Mouse (Mus musculus) central nervous system, embryonic 18 days (tissue): ENCODE results near the gene Zfp94. TPM values are rescaled to one million over a fixed set of nuclear protein-coding genes. Genes with fewer than 3 reads are reported as not detected.

Source experiments
- polyA plus RNA-seq: library from polyadenylated mRNA; depleted of rRNA; stranded (reverse); fragments of >200 nt; gene quantifications from 2 replicates; pipeline ENCODE4 v1.2.3, GENCODE M21; 2012; rRNA removed

Zfp94 gene
- 24.7 and 24.9 TPM in 2 replicates for polyA plus RNA-seq

DNA sequence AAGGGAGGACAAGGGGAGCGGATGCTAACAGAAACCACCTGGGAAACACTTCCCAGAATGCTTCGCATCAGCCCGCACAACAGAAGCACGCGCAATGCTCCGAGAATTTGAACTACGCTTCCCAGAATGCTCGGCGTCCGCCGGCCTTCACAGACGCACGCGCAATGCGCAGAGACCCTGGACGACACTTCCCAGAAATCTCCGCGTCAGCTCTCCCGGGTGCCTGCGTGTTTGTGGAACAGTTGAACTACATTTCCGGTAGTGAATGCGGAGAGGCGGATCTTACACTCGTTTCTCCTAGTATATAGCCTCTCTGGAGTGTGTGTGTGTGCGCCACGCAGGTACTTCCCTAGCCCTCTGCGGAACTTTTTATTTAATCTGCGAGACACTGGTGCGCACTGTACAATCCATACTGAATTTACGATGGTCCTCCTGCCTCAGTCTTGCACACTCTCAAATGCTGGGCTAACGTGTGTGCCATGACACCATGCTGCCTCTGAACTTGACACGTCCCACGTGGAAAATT is at the start of gene Zfp94:
Gene Zfp94 (minus strand): TSS at position 100 of the 526 bp plus-strand sequence.

GRCm38 (mm10) chr7:24348896-24349295 is 32.4 kb upstream of the Zfp94 start, which contains the start of gene Lypd5:
Gene Lypd5 (plus strand): TSS chr7:24349196.

GRCm38 (mm10) chr7:24333304-24333986 is 17.0 kb upstream of the Zfp94 start, which contains the start of gene Tescl:
Gene Tescl (minus strand): TSS chr7:24333936.

DNA sequence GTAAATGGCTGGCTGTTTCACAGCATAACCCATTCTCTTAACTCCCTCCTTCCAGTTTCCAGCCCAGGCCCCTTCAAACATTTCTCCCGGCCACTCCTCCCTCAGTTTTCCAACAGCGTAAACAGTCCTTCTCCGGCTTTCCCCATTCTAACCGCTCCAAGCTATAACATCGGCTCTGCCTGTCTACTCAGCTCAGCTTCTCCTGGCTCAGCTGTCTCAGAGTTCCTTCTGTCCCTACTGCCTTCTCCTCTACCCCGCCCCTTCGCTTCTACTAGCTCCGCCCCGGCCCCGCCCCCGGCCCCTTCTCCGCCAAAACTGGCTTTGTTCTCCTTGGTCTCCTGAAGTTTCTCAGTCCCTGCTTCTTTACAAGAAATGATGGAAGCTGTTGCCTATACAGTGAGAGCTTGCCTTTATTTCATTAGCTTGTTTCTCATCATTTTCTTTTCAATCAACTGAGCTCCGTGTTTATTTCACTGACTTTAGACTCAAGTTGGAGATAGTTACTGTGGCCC is 15.6 kb downstream of the Zfp94 start, which contains the start of gene Zfp61:
Gene Zfp61 (minus strand): TSS at position 462 of the 512 bp plus-strand sequence.

GRCm38 (mm10) chr7:24270288-24270672 is 46.2 kb downstream of the Zfp94 start, which contains the start of gene Zfp93:
Gene Zfp93 (plus strand): TSS chr7:24270420.

DNA sequence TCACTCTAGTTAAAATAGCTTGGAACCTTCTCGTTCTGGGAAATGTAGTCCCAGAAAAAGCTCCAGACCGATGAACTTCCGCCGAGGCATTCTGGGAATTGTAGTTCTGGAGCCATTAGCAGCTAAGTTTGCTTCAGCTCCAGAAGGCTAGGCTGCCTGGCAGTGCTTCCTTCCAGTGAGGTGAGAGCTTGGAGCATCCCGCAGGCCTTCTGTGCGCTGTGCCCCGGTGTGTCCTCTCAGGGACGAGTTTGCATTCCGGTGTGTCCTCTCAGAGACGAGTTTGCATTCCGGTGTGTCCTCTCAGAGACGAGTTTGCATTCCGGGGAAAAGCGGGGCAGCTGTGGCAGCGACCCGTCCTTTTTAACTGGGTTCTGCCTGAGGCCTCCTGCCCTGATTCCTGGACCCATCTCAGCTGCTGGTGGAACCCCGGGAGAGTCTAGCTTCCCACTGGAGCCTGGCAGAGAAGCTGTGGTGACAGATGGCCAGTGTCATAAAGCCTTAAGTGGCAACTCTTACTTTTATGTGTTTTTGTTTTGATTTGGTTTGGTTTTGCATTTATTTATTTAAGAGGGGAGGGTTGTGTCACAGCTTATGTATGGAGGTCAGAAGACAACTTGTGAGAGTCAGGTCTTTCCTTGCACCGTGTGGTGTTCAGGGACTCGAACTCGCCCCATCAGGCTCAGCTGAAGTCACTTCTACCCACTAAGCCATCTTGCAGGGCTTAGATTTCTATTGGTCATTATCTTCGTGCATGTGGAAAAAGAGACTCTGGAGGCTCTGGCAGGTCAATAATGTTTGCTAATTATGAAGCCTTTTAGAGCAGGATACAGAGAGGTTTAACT is 61.6 kb downstream of the Zfp94 start, which contains the start of gene Zfp108:
Gene Zfp108 (plus strand): TSS at position 162 of the 842 bp plus-strand sequence.

Other genes with a start within 250 kb of the Zfp94 start
- 39.2 and 39.8 TPM in 2 replicates for gene Zfp180, start 234.7 kb downstream of the Zfp94 start, polyA plus RNA-seq
- gene Zfp112, start 204.4 kb downstream of the Zfp94 start, polyA plus RNA-seq = 6.9 and 7.5 TPM in 2 replicates
- gene Zfp235, start 182.5 kb downstream of the Zfp94 start, polyA plus RNA-seq = 18.3 and 18.8 TPM in 2 replicates
- 2.6 and 2.9 TPM in 2 replicates for gene Zfp114, start 141.6 kb downstream of the Zfp94 start, polyA plus RNA-seq
- gene Zfp111, start 105.2 kb downstream of the Zfp94 start, polyA plus RNA-seq = 4.1 and 4.3 TPM in 2 replicates
- 4.9 and 5.0 TPM in 2 replicates for gene Zfp109, start 79.1 kb downstream of the Zfp94 start, polyA plus RNA-seq
- gene Zfp108, start 61.9 kb downstream of the Zfp94 start, polyA plus RNA-seq = 4.7 and 5.5 TPM in 2 replicates
- gene Zfp93, start 46.2 kb downstream of the Zfp94 start, polyA plus RNA-seq = 8.3 and 8.5 TPM in 2 replicates
- gene Zfp61, start 15.4 kb downstream of the Zfp94 start, polyA plus RNA-seq = 38.1 and 39.7 TPM in 2 replicates
- gene Tescl, start 17.3 kb upstream of the Zfp94 start, polyA plus RNA-seq = 0.13 and 0.32 TPM in 2 replicates
- gene Lypd5, start 32.5 kb upstream of the Zfp94 start, polyA plus RNA-seq = 0.03 and 0.09 TPM in 2 replicates
- 1.1 and 1.7 TPM in 2 replicates for gene Kcnn4, start 53.6 kb upstream of the Zfp94 start, polyA plus RNA-seq
- gene Smg9, start 83.0 kb upstream of the Zfp94 start, polyA plus RNA-seq = 51.8 and 59.2 TPM in 2 replicates
- gene Irgc1, start 135.6 kb upstream of the Zfp94 start, polyA plus RNA-seq = 0.03 TPM in 1 of 2 replicates, not detected in the other
- 2.1 and 2.9 TPM in 2 replicates for gene Plaur, start 145.8 kb upstream of the Zfp94 start, polyA plus RNA-seq
- gene Cadm4, start 165.4 kb upstream of the Zfp94 start, polyA plus RNA-seq = 224 and 262 TPM in 2 replicates
- 251 and 296 TPM in 2 replicates for gene Zfp428, start 190.3 kb upstream of the Zfp94 start, polyA plus RNA-seq
- not detected in 2 replicates for gene AC161166.1, start 195.8 kb upstream of the Zfp94 start, polyA plus RNA-seq
- gene Irgq, start 214.0 kb upstream of the Zfp94 start, polyA plus RNA-seq = 49.9 and 58.8 TPM in 2 replicates
- 0.35 and 0.45 TPM in 2 replicates for gene Pinlyp, start 229.5 kb upstream of the Zfp94 start, polyA plus RNA-seq
- gene Xrcc1, start 229.6 kb upstream of the Zfp94 start, polyA plus RNA-seq = 55.1 and 55.5 TPM in 2 replicates